Mouse (Mus musculus): ENCODE measurements around the gene Mroh8.

DNA sequence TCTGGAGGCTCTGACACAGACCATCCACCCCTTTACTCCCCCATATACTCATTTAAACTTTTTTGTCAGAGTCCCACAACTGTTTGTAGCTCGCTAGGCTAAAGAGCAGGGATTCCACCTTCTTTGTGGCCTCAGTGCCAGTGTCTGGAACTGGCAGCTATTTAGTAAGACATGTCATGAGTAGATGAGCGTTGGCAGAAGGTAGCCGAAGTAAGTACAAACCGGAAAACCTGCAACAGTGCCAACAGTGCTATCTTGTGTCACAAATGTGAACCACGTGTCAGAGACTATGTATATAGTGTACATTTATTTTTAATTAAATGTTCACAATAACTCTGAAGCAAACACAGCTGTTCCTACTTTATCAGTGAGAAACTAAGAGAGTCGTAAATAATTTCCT is 15.5 kb downstream of the Mroh8 start:
- TF ChIP-seq CTCF (IDR thresholded peaks at IDR 0.05; ENCODE audit: low read depth, low read length) (no peak), POLR2A (IDR thresholded peaks at IDR 0.05; ENCODE audit: borderline replicate concordance, low read depth, low read length) (no peak)

Measured in bone marrow macrophage, adult 2 months (primary cell).